Comparison of ENCODE assay signal across 35 mouse cellular contexts in the genomic region with DNA sequence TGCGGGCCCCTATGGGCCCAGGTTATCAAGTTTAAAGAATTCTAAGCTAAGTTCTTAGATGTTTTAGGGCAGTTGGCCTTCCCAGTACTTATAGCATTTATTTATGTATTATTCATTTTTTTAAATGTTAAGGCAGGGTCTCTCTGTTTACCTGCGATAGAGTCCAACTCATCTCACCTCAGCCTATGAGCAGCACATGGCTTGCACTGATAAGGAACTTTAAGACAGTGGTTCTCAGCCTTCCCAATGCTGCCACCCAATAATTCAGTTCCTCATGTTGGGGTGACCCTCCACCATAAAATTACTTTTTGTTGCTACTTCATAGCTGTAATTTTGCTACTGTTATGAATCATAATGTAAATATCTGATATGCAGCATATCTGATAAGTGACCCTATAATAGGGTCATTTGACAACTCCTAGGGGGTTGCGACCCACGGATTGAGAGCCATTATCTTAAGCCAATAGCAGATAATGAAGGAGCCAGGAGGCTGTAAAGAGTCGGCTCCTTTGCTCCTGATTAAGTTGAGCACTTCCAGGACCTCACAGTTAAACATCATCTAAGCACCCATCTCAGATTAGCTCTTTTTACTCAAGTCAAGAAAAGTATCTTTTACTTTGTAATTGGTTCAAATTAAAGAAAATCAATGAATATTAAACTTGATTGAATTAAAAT. TPM values are rescaled to one million over a fixed set of nuclear protein-coding genes. Genes with fewer than 3 reads are reported as not detected.
DNase-seq lines count a peak whose midpoint lies in the region; ATAC-seq and TF ChIP-seq lines count a peak whose summit lies in the region.
"Had no signal": no experiment of that assay in that cellular context is flagged by ENCODE, and none has a peak within 500 bp of the region (broad histone marks: within the 10 kb centered on the region; RNA-seq: fewer than 3 reads in every experiment).

No protein-coding gene starts in this region.

- peaks cover 31% of the 10 kb centered on the region for H3K4me1 ChIP-seq in liver, embryonic 12.5 days
- peaks cover 25% of the 10 kb centered on the region for H3K4me1 ChIP-seq in liver, postnatal 0 days (ENCODE audit: insufficient read depth)
- H3K4me1 ChIP-seq: limb, embryonic 15.5 days; lung, embryonic 15.5 days; midbrain, embryonic 13.5 days; neural tube, embryonic 15.5 days had no signal

- peak; percentile 79 for TF ChIP-seq EP300 in liver, postnatal 0 days (IDR thresholded peaks at IDR 0.05; ENCODE audit: low read depth)

- peak; percentile 76 for ATAC-seq in liver, embryonic 12.5 days
- no peak for ATAC-seq in liver, postnatal 0 days
- ATAC-seq in monocyte, adult 5-6 weeks (replicated peaks; ENCODE audit: insufficient number of reproducible peaks, low FRiP score, low TSS enrichment, poor library complexity, severe bottlenecking): no peak
- no peak for ATAC-seq in inflammation-experienced regulatory T-cells, adult 6 months
- ATAC-seq: CD4-positive, CD25-positive, alpha-beta regulatory T cell, adult 4 months; forebrain, embryonic 14.5 days; midbrain, embryonic 13.5 days had no signal

- no peaks in the 10 kb centered on the region for H3K36me3 ChIP-seq in liver, embryonic 12.5 days
- H3K36me3 ChIP-seq in liver, postnatal 0 days (replicated peaks; ENCODE audit: insufficient read depth, low read length): no peaks in the 10 kb centered on the region
- H3K36me3 ChIP-seq: heart, embryonic 13.5 days; limb, embryonic 15.5 days; lung, embryonic 15.5 days; midbrain, embryonic 13.5 days; neural tube, embryonic 15.5 days had no signal

- H3K27ac ChIP-seq in liver, embryonic 12.5 days: peak overlapping the region; percentile 42; the same call in 1 of the 2 replicates
- H3K27ac ChIP-seq in liver, postnatal 0 days (ENCODE audit: low read depth): no peak overlapping the region
- H3K27ac ChIP-seq: heart, embryonic 13.5 days; hindbrain, embryonic 14.5 days; layer of hippocampus, adult 2 months; limb, embryonic 15.5 days; lung, embryonic 15.5 days; midbrain, embryonic 13.5 days; neural tube, embryonic 15.5 days had no signal

- peak; percentile 88 for DNase-seq in MEL-GATA-1-ER (ENCODE audit: extremely low read depth, low read depth)
- DNase-seq in c-Kit-positive CD71-positive TER-119-positive erythroid progenitor cells, embryonic 14.5 days (ENCODE audit: low spot score): peak; percentile 67
- DNase-seq in liver, postnatal 0 days: no peak
- no peak for DNase-seq in ovary, postnatal 10 days (ENCODE audit: low spot score)
- no peak for DNase-seq in thymus, postnatal 14 days
- DNase-seq: adrenal gland, postnatal 10 days; cerebellum, adult 2 months; cerebellum, postnatal 14 days; gastrocnemius, postnatal 25 days; heart, postnatal 10 days; kidney, adult 18-20 months; kidney, postnatal 36 days; left cerebral cortex, postnatal 4 days; lung, postnatal 36 days; thymus, adult 2 months; thymus, postnatal 4 days had no signal

- peak overlapping the region; percentile 5 for H3K4me2 ChIP-seq in liver, embryonic 12.5 days
- peak overlapping the region; percentile 14 for H3K4me2 ChIP-seq in liver, postnatal 0 days (ENCODE audit: low read depth, low read length)
- H3K4me2 ChIP-seq: heart, embryonic 13.5 days; hindbrain, embryonic 14.5 days; limb, embryonic 15.5 days; lung, embryonic 15.5 days; midbrain, embryonic 13.5 days; neural tube, embryonic 15.5 days had no signal

- H3K4me3 ChIP-seq in liver, embryonic 12.5 days: no peak overlapping the region
- no peak overlapping the region for H3K4me3 ChIP-seq in liver, postnatal 0 days (ENCODE audit: low read depth, low read length)
- H3K4me3 ChIP-seq: heart, embryonic 13.5 days; layer of hippocampus, adult 2 months; limb, embryonic 15.5 days; lung, embryonic 15.5 days; megakaryocyte, embryonic 14.5 days; midbrain, embryonic 13.5 days; neural tube, embryonic 15.5 days had no signal

- H3K27me3 ChIP-seq in liver, embryonic 12.5 days (replicated peaks): peaks cover 11% of the 10 kb centered on the region; the same call in 1 of the 2 replicates
- no peaks in the 10 kb centered on the region for H3K27me3 ChIP-seq in liver, postnatal 0 days (ENCODE audit: insufficient read depth, low read length)
- H3K27me3 ChIP-seq: heart, embryonic 13.5 days; limb, embryonic 15.5 days; lung, embryonic 15.5 days; midbrain, embryonic 13.5 days; neural tube, embryonic 15.5 days had no signal

- no peak for TF ChIP-seq CTCF in liver, postnatal 0 days (IDR thresholded peaks at IDR 0.05; ENCODE audit: low read depth)

- H3K9ac ChIP-seq in liver, embryonic 12.5 days: no peak overlapping the region
- no peak overlapping the region for H3K9ac ChIP-seq in liver, postnatal 0 days (replicated peaks)
- H3K9ac ChIP-seq: heart, embryonic 13.5 days; hindbrain, embryonic 14.5 days; limb, embryonic 15.5 days; lung, embryonic 15.5 days; midbrain, embryonic 13.5 days; neural tube, embryonic 15.5 days had no signal

- H3K9me3 ChIP-seq in liver, embryonic 12.5 days (replicated peaks): no peaks in the 10 kb centered on the region
- no peaks in the 10 kb centered on the region for H3K9me3 ChIP-seq in liver, postnatal 0 days (ENCODE audit: low read length)
- H3K9me3 ChIP-seq: heart, embryonic 13.5 days; limb, embryonic 15.5 days; lung, embryonic 15.5 days; neural tube, embryonic 15.5 days had no signal

- 36% methylated on average over 5 of the region's 5 CpGs for WGBS in liver, embryonic 12.5 days (ENCODE audit: insufficient replicate concordance)
- 54% methylated on average over 5 of the region's 5 CpGs for WGBS in liver, postnatal 0 days (ENCODE audit: insufficient replicate concordance)

RNA-seq across cellular contexts. Expression of gene Avpr1b, which starts 17.6 kb away (rescaled TPM):
- polyA plus RNA-seq in liver, embryonic 12.5 days (2016; fragmentation: Nextera tagmentation; extraction: Ambion mirVana): not detected in 2 replicates
- not detected in 2 replicates for polyA plus RNA-seq in liver, postnatal 0 days (2015; fragmentation: Nextera tagmentation; extraction: Ambion mirVana)
- not detected in 3 replicates for total RNA-seq in monocyte, adult 5-6 weeks (2017)
- polyA plus RNA-seq in inflammation-experienced regulatory T-cells, adult 6 months (2017; shearing (Covaris generic)): not detected
- total RNA-seq: gastrocnemius, postnatal 25 days; heart, postnatal 10 days; hematopoietic stem cell, adult 5-6 weeks; left cerebral cortex, adult 8-10 months; left cerebral cortex, postnatal 4 days had no signal
- polyA plus RNA-seq: CD4-positive, CD25-positive, alpha-beta regulatory T cell, adult 4 months; cerebellum, adult 2 months; cortical plate, adult 2 months; forebrain, embryonic 14.5 days; heart, embryonic 13.5 days; hindbrain, embryonic 14.5 days; kidney, embryonic 16.5 days; limb, embryonic 15.5 days; lung, embryonic 15.5 days; midbrain, embryonic 13.5 days; neural tube, embryonic 15.5 days; spleen, adult 2 months; thymus, adult 2 months had no signal

RNA-seq across cellular contexts. Expression of gene Ctse, which starts 21.4 kb away (rescaled TPM):
- polyA plus RNA-seq in liver, embryonic 12.5 days (2016; fragmentation: Nextera tagmentation; extraction: Ambion mirVana): 12.6 TPM in 2 replicates
- polyA plus RNA-seq in liver, postnatal 0 days (2015; fragmentation: Nextera tagmentation; extraction: Ambion mirVana): 69.2 and 76.3 TPM in 2 replicates
- total RNA-seq in monocyte, adult 5-6 weeks (2017): 11.9 to 16.7 TPM (median 13.9 TPM) in 3 replicates
- 10 to 100 TPM; 17.6 to 47.6 (median 27.0) TPM for polyA plus RNA-seq in inflammation-experienced regulatory T-cells, adult 6 months (2017; shearing (Covaris generic))
- total RNA-seq: layer of hippocampus, adult 2 months; layer of hippocampus, postnatal 14 days had no signal
- polyA plus RNA-seq: cortical plate, adult 2 months; forebrain, embryonic 14.5 days; hindbrain, embryonic 14.5 days; midbrain, embryonic 13.5 days; neural tube, embryonic 15.5 days had no signal

Comparison
In these comparisons a context has a peak if more than half of its experiments do, and no peak if none do; other contexts are left out.
1. DNase-seq: peak in MEL-GATA-1-ER (single experiment) and c-Kit-positive CD71-positive TER-119-positive erythroid progenitor cells, embryonic 14.5 days (single experiment); none in liver, postnatal 0 days (single experiment), ovary, postnatal 10 days (single experiment) and thymus, postnatal 14 days (single experiment).